Mouse (Mus musculus): ENCODE measurements around the gene Mtfr1l. TPM values are rescaled to one million over a fixed set of nuclear protein-coding genes. Genes with fewer than 3 reads are reported as not detected.

The Mtfr1l gene
- total RNA-seq, 2 experiments from 2014 or later, result 60.6 to 66.1 TPM

GRCm38 (mm10) chr4:134482442-134482841 lies 52.7 kb downstream of the Mtfr1l start:
- intact Hi-C loops (cut with DNase I), result loop anchor here (10.0 kb wide), 1 partner anchor 228 kb away; the partner anchor contains the start of gene Grrp1
- no peak overlapping the region for H3K4me3 ChIP-seq
- no peak for DNase-seq (ENCODE audit: extremely low spot score in 1 of 2, low spot score in 2 of 2)
- no peak for TF ChIP-seq CTCF (IDR thresholded peaks at IDR 0.05)
- H3K27ac ChIP-seq, result no peak overlapping the region; the same call in 1 of the 2 replicates

GRCm38 (mm10) chr4:134481270-134481669 lies 53.9 kb downstream of the Mtfr1l start:
- intact Hi-C loops (cut with DNase I), result loop anchor here (10.0 kb wide), 1 partner anchor 226 kb away; the partner anchor contains the start of gene Grrp1
- no peak overlapping the region for H3K27ac ChIP-seq
- no peak for TF ChIP-seq CTCF (IDR thresholded peaks at IDR 0.05)
- DNase-seq (ENCODE audit: extremely low spot score in 1 of 2, low spot score in 2 of 2), result no peak
- H3K4me3 ChIP-seq, result no peak overlapping the region

GRCm38 (mm10) chr4:134480864-134481263 lies 54.3 kb downstream of the Mtfr1l start:
- peak; percentile 95 for TF ChIP-seq CTCF (IDR thresholded peaks at IDR 0.05)
- peak; percentile 66 to 82 for DNase-seq (ENCODE audit: extremely low spot score in 1 of 2, low spot score in 2 of 2)
- H3K27ac ChIP-seq, result no peak overlapping the region

GRCm38 (mm10) chr4:134479839-134480238 lies 55.3 kb downstream of the Mtfr1l start:
- TF ChIP-seq CTCF (IDR thresholded peaks at IDR 0.05), result no peak
- intact Hi-C loops (cut with DNase I), result loop anchor here (10.0 kb wide), 2 partner anchors 225 to 295 kb away; partner anchors contain the start of genes Cep85 and Grrp1
- DNase-seq (ENCODE audit: extremely low spot score in 1 of 2, low spot score in 2 of 2), result no peak
- no peak overlapping the region for H3K27ac ChIP-seq
- H3K4me3 ChIP-seq, result no peak overlapping the region

More at GRCm38 (mm10) chr4:134480864-134481263, 54.3 kb downstream of the Mtfr1l start:
- no peak overlapping the region for H3K4me3 ChIP-seq
- intact Hi-C loops (cut with DNase I), result loop anchor here (10.0 kb wide), 1 partner anchor 226 kb away; the partner anchor contains the start of gene Grrp1

- peak overlapping the region; percentile 78 for H3K27ac ChIP-seq
- no peak; the same call in none of the 2 replicates for TF ChIP-seq CTCF (IDR thresholded peaks at IDR 0.05)
- peak; percentile 90 to 99 for DNase-seq (ENCODE audit: extremely low spot score in 1 of 2, low spot score in 2 of 2)
- H3K4me3 ChIP-seq, result 0 out of 2 replicates have a peak overlapping the region, but pooled peaks have one; percentile 7
- intact Hi-C loops (cut with DNase I), result loop anchor here (1.0 to 10.0 kb wide), 2 partner anchors 82 to 293 kb away; partner anchors contain the start of genes Cep85 and Pafah2
Measured at GRCm38 (mm10) chr4:134478031-134478430, 57.2 kb downstream of the Mtfr1l start.

- DNase-seq (ENCODE audit: extremely low spot score in 1 of 2, low spot score in 2 of 2), result no peak
- Histone ChIP-seq H3K27ac (peak overlapping the region; percentile 78), H3K4me3 (no peak overlapping the region)
- intact Hi-C loops (cut with DNase I), result loop anchor here (10.0 kb wide), 1 partner anchor 292 kb away; the partner anchor contains the start of gene Cep85
- TF ChIP-seq CTCF (IDR thresholded peaks at IDR 0.05), result no peak
Measured at GRCm38 (mm10) chr4:134476899-134477298, 58.3 kb downstream of the Mtfr1l start.

Small RNA genes within 50 kb of the gene (microRNA-seq; reads per million reads assigned to microRNA genes)
- 0 reads per million in 2 experiments for gene Mir6403

Other genes starting within 250 kb of the Mtfr1l start
- gene Pdik1l, start 247.5 kb downstream of the Mtfr1l start, total RNA-seq (2021), result 10 to 100 TPM; 17.5 to 20.4 TPM
- gene Trim63, start 220.3 kb downstream of the Mtfr1l start, total RNA-seq (2021), result under 1 TPM; 0.21 to 0.25 TPM
- not detected for gene Slc30a2, start 192.2 kb downstream of the Mtfr1l start, total RNA-seq (2021)
- 10 to 100 TPM; 46.7 to 48.9 TPM for gene Extl1, start 151.5 kb downstream of the Mtfr1l start, total RNA-seq (2021)
- 1 to 10 TPM; 6.5 to 6.9 TPM for gene Pafah2, start 139.1 kb downstream of the Mtfr1l start, total RNA-seq (2021)
- 1,000 to 10,000 TPM in 1 of 2 experiments, 100 to 1,000 TPM in 1; 990 to 1,034 TPM for gene Stmn1, start 67.1 kb downstream of the Mtfr1l start, total RNA-seq (2021)
- 10 to 100 TPM; 69.3 to 77.9 TPM for gene Paqr7, start 38.7 kb downstream of the Mtfr1l start, total RNA-seq (2021)
- gene Aunip, start 24.4 kb downstream of the Mtfr1l start, total RNA-seq (2021), result under 1 TPM; 0.54 to 0.63 TPM
- 10 to 100 TPM; 22.2 to 23.2 TPM for gene Selenon, start 16.8 kb upstream of the Mtfr1l start, total RNA-seq (2021)
- 10 to 100 TPM; 43.1 to 43.6 TPM for gene Man1c1, start 168.9 kb upstream of the Mtfr1l start, total RNA-seq (2021)
- gene Ldlrap1, start 232.6 kb upstream of the Mtfr1l start, total RNA-seq (2021), result 1 to 10 TPM; 3.4 to 3.7 TPM